Mouse (Mus musculus) neutrophil, adult 5-6 weeks (primary cell): Measurements from ENCODE around the gene Plpp1. TPM values are rescaled to one million over a fixed set of nuclear protein-coding genes. Genes with fewer than 3 reads are reported as not detected.

Experiments used
- ATAC-seq: fragments of 151-379, 151-347 bp; 2 replicates; pipeline ENCODE4 v1.8.0; 2017; ENCODE audit warnings: mild to moderate bottlenecking, moderate TSS enrichment; ENCODE audit not compliant: insufficient number of reproducible peaks, poor library complexity, low FRiP score, severe bottlenecking; ENCODE audit errors: extremely low read depth
- total RNA-seq: library from RNA; stranded (forward); fragments of 200-1000 nt; gene quantifications from 2 replicates; pipeline ENCODE4 v1.2.3, GENCODE M21; 2017

Gene Plpp1
- total RNA-seq, 1 experiment from 2014 or later = 1.5 TPM

DNA sequence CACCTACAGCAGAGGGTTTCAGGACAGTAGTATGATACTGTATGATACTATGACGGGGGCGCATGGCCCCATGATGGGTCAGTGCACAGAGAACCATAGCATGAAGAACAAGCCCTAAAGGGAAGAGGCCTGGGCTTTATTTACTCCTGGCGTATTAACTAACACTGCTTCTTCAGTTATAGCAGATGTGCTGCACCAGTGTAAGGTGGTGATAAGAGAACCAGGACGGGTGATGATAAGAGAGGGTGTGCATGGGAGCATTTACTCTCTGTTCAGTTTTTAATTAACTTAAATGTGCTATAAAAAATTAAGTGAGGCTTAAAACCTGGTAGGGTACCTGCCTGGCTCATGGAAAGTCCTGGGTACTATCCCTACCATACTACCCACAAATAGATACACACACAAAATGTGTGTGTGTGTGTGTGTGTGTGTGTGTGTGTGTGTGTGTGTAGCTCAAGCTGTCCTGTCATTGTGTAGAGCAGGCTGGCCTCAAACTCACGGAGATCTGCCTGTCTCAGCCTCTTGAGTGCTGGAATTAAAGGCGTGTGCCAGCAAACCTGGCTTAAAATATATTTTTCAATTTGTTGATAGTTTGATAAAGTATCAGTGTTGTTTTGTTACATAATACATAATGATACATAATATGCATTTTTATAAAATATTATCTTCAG lies 38.1 kb downstream of the Plpp1 start:
- no peak for ATAC-seq

DNA sequence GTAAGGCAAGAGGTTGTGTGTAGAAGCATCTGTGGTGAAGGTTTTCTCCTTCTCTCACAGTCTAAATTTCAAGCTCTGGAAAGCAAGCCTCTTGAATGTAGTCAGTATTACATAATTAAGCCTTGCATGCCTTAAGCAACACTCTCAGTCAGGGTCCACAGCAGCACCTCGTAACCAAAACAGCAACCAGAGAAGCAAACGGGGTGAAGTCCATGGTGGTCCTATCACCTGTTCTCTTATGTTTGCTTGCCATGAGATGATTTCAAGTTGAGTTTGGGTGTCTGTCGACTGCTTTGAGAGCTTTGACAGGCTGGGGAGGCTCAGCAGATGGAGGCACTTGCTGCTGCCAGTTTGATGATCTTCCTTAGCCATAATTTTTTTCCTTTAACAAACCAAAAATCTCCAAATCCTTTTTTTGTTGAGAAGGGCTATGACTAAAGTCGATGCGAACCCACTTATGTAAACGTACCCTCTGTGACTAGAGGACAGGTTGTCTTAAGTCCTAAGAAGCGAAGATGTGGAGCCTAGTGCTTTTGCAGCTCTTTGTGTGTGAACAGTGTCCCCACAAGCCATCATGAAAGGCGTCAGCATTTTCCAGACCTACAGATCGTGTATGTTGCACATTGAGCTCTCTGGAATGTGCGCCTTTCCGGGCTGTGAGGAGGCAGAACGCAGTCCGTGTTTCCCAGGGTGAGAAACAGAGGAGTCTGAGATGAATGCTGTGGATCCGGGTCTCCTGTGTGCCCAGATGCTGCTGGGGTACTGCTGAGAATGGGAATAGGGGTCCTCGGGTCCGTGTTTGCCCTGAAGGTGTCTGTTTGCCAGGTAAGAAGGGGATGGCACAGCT lies 39.9 kb downstream of the Plpp1 start:
- no peak for ATAC-seq

DNA sequence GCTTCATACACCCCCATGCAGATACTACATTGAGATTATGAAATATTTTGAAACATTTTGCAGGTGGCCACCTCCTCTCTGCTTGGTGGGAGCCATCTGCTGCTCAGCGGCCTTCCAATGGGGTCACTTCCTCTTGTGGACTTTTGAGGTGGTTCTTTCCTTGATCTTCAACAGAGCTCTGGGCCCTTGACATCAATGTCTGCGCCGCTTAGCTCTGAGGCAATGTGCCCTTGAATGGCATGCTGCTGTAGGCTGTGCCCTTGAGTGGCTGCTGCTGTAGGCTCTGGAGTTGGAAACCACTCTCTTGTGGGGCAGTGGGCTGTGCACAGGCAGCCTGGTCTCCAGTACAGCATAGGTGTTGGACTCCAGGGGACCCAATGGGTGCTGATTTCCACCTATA lies 45.3 kb downstream of the Plpp1 start:
- ATAC-seq = no peak

DNA sequence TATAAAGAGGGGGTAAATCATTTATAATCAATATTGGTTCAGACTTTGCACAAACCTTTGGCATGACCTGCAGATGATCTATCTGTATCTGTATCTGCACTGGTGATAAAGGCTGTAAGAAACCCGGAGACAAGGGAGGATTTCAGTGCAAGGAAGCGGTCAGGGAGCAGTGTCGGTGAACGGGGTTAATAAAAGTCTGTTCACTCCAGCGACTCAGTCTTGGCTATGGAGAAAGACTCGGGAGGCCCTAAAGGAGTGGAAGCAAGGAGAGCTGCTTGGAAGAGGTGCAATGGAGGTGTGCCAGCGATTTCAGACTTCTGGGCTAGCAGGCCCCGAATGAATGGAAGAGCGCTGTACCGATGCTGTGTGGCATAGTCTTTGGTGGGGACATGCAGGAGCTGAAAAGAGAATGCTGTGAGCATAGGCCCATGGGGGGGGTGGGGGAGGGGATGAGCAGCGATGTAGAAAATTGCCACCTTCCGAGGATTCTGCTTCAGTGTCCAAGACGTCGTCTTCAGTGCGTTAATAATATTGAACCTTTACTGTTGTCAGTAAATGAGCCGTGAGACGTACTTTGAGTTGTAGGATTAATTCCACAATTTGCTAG lies 53.2 kb downstream of the Plpp1 start:
- no peak for ATAC-seq

DNA sequence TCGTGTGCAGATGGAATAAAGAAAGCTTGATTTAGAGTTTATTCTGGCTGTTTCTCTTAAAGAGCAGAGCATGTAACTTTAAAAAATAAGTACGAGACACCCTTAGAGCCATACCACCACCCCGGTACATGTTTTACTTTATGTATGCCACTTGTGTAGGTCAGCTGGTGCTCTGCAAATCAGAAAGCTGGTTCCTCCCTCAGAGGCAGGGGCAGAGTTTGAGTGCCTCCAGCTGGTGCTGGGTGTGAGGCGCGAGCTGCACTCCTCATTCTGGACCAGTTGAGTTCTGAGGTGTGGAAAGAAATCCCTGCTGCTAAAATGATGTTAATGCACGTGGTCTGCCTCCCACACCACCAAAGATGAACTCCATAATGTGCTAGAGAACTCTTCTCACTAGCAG lies 53.8 kb downstream of the Plpp1 start:
- ATAC-seq = no peak

DNA sequence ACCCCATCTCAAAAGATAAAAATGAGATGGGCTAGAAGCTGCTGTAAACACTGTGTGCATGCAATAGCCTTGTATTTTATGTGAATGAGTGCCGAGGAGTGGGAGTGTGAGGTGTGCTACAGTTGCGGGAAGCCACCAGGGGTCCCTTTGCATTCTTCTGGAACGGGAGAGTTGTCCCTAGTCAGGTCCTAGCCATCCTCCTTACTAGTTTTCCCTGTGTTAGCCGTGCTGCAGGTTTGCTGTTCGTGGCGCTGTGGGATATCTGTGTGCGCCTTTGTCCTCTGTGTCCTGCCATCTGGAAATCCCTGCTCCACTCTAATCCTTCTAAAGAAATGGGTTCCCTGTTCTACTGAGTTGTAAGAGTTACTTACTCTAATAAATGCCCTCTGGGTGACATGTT lies 57.3 kb downstream of the Plpp1 start:
- no peak for ATAC-seq

DNA sequence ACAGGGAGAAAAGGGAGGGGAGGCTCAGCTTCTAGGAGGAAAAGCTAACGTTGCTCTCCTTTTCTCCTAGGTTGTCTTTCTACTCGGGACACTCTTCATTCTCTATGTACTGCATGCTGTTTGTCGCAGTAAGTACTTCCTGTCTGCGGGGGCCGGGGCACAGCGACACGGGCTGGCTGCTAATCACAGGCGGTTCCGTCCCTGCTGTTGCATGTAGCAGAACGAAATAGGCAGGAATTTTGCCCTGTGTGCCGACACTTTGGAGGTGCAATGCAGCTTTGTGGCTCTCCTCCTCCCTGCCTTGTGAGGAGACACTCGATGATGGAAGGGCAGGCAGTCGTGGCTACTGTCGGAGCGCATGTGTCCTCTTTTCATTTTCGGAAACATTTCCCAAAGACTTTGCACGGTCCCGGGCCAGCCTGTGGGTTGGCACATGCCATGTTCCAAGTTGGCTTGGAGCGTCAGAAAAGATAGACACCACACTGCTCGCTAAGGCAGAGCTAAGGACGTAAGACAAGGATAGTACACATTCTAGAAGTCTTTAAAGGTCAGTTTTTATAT lies 59.1 kb downstream of the Plpp1 start:
- ATAC-seq = no peak

DNA sequence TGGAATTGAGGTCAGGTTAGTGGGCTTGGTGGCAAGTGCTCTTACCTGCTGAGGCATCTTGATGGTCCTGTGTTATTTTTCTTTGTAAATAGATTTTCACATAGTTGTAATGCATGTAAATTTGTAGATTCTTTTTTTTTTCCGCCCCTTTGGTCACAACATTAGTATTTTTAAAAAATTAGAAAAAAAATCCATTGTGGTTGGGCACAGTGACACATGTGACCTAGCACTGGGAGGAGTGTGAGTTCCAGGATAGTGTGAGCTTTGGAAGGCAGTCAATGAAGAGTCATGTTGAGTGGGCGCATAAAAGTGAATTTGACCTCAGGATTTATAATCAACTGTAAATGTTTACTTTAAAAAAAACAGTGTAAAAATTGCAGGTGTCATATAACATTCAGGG lies 59.8 kb downstream of the Plpp1 start:
- ATAC-seq = no peak

DNA sequence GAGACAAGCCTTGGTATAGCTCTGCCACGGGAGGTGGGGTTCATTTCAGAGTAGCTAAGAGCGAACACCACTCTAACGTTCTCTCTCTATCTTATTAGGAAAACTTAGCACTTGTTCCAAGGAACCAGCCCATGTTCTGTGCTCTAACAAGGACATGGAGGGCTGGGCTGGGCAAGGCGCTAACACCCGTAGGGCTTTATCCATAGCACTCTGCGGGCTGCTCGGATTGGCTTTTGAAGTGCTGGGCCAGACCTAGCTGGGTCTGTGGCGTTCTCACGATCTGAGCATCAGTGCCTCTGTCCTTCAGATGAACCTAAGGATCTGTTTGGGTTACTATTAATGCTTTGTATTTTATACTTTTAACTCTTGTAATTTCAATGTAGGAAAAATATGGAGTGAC lies 60.3 kb downstream of the Plpp1 start:
- no peak for ATAC-seq

DNA sequence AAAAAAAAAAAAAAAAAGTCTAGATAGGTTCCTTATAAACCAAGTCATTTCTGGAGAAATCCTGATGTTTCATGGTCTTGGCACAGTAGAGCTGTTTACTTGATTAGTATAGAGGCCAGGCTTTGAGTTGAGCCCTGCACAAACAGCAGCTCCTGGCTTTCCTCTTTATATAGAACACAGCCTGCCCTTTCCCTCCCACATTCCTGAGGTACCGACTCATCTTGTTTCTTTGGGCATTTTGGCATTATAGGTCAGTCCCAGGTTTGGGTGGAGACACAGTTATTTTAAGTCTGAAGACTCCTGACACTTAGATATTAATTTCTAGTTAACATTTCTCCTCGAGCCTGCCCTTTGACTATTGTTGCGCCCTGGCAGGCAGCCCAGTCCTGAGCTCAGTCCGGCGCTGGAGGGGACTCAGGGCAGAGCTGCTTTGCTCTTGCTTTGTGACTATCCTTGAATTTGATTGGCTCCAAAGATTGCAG lies 61.3 kb downstream of the Plpp1 start:
- ATAC-seq = no peak

DNA sequence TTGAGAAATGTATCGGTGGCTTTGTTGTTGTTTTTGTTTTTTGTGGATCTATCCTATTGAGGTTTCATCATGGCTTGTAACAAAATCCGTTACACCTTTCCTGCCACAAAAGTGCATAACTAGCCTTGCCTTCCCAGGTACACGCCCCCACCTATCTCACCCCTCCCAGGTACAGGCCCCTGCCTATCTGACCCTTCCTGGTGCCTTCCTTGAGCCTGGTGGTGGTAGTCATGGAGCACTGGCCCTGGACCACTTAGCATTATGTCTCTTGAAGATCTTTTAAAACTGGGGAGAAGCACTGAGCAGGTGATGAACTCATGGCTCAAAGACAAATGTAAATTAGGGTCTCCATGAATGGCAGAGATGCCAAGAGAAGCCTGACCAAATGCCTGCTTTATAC lies 61.8 kb downstream of the Plpp1 start:
- no peak for ATAC-seq

DNA sequence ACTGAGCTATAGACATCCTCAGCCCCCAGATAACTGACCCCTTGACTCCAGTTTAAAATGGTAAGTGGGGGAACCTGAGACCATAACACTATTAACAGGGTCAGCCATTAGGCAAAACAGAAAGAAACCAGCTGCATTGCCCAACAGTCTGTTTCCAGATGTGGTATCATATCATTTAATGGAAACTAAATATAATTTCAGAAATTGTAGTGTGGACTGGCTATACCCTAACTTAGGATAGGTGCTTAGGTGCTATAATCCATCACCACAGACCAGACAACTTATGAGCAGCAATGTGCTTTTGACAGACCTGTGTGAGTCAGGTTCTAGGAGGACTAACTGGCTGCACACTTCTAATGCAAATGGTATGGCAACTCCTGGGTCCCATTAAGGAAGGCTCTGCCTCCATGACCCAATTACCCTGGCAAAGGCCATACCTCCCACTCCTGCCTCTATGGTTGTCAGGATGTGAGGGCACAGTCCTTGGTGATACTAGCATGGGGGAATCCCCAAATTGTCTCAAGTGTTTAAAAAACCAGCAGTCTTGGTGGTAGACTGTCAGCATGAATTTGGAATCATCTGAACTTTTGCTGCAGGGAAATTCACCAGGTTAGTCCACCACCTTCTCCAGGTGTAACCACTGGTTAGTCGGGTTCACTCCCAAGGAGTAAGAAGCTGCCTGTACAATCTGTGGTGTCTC lies 62.5 kb downstream of the Plpp1 start:
- ATAC-seq = no peak

DNA sequence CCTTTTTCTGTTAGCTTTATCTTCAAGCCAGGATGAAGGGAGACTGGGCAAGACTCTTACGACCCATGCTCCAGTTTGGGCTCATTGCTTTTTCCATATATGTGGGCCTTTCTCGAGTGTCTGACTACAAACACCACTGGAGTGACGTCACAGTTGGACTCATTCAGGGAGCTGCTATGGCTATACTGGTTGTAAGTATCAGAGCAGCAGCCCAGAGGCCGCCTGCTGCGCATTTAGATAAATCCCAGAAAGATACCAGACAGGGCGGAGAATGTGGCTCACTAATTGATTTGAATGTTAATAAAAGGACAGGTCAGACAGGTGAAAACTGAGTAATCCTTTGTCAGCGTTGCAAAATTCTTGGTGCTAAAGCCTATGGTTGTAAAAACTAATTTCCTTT lies 66.2 kb downstream of the Plpp1 start:
- ATAC-seq = no peak

DNA sequence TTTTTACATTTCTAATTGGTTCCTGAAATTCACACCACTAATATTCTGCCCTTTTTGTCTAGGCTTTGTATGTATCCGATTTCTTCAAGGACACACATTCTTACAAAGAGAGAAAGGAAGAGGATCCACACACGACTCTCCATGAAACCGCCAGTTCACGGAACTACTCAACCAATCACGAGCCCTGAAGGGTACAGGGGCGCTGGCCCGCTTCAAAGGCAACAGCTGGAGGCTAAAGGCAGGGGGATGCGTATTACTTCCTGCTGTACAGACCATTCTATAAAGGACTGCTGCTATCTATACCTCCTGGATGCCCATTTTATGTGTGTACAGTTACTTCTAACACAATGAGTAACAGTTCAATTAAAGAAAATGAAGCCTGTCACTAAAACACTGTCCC lies 66.8 kb downstream of the Plpp1 start:
- ATAC-seq = no peak

DNA sequence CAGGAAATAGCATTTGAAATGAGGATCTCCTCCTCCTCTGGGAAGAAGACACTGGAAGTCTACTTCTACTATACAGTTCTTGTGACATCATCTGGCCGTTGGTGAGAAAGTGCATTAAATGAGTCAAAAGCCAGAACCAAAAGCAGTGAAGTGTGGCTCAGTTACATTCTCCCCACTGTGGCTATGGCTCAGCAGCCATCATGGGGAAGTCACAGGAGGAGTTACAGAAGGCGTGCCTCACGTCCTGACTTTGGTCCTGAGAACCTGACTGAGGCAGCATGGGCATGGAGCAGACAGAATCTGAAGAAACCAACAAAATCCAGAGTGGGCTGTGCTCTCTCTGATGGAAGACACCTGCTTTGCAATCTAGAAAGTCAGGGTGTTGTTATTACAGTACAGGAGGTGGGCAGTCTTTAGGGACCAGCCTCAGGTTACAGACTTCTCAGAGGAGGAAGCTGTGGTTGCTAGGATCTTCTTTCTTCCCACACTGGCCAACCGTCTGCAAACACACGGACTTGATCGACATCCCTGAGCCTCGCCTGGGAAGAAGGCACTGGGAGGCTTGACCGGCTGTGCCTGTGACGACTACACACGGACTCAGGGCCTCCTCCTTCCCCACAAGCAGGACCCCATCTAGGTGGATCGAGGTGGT lies 69.6 kb downstream of the Plpp1 start:
- no peak for ATAC-seq

DNA sequence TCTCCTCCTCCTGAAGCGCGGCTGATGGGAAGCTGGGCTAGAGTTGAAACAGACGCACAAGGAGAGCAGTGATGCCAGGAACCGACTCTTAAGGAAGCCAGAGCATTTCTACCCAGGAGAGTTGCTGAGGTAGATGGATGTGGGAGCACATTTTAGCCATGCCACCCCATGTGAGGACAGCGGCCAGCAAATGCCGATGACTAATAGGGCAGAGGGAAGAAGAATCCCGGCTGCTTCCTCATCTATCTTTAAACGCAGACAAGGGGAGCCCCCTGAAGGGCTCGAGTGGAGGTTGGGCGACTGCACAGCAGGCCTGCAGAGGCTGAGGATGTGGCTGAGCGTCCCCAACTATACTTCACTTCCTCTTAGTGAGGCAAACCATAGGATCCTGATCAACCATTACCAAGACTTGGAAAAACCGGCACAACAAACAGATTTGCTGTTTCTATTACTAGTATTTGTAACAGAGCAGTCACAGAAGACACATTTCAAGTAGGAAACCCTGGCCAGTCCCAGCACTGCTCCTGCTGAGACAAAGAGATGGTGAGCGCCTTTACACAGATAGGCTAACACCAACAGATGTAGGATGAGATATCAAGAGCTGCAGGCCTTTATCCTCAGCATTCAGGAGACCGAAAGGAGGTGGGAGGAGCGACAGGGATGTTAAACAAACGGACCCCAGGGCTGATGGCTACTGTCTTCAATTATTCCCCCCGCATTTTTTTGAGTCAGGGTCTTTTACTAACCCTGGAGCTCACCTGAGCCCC lies 71.1 kb downstream of the Plpp1 start:
- ATAC-seq = no peak

DNA sequence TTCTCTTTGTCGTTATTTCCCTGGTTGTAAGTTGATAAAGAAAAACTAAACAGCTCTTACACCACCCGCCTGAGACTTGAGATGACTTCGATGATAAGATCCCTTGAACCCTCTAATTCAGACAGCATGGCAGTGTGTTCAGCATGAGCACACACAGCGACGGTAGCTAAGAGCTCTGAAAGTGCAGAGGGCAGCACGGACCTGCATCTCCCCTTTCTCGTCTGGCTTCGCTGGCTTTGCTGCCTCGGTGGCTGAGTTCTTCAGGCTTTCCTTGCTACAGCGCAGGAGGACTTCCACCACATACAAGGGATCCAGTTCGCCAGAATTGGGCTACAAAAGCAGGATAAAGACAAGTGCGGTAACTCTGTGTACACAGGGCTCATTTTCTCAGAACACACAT lies 86.6 kb downstream of the Plpp1 start:
- ATAC-seq = no peak

DNA sequence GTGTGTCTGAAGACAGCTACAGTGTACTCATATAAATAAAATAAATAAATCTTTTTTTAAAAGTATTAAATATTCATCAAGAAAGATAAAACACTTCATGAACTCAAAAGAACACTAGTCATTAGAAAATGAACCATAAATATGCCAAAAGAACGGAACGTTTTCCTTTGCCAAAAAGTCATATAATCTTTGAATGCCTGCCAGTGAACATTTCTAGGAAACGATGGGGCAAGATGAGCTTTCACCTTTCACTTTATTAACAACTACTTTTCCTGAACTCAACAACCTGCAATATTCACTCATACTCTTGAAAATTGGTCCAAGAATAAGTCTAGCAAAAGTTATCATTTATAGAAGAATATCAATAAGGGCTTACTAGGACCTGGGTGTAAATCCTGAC lies 101.6 kb downstream of the Plpp1 start:
- no peak for ATAC-seq
